Mouse (Mus musculus): ENCODE measurements around the gene Rnf144b.

Rnf144b gene

DNA sequence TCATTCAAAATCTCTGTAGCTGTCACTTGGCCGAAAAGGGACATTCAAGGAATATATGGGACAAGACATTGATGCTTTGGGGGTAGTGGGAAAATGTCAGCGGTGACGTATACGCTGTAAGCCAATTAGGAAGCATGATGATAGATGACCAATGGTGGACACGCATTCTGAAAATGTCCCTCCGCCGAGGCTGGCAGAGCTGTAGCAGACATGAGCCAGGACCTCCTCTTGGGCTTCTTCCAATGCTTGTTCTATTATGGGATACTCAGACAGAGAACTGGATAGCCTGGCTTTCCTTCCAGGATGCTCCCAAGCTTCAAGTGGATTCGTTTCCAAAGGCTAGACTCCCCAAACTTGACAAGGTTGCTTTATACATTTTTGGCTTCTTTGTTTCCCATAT, 141.9 kb downstream of the Rnf144b start:
- no peak for DNase-seq (ENCODE audit: low spot score)

DNA sequence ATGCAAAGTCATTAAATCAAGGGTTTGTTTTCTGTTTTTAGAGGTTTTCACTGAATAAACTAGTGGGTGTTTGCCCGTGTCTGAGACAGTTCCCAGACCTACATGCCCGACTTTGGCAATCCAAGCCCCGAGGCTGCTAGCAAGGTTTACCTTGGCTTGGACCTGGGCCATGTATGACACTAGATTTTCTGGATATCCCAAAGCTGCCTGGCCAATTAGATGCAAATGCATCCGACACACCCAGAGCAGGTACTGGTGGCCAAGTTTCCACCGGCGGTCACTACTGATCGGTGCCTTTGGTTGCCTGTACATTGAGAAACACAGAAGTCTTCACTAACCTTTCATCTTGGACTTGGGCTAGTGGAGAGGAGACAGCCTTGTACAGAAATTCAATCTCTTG, 144.0 kb downstream of the Rnf144b start:
- DNase-seq (ENCODE audit: low spot score), result no peak

GRCm38 (mm10) chr13:47268227-47268626, 145.8 kb downstream of the Rnf144b start:
- no peak for DNase-seq (ENCODE audit: low spot score)

DNA sequence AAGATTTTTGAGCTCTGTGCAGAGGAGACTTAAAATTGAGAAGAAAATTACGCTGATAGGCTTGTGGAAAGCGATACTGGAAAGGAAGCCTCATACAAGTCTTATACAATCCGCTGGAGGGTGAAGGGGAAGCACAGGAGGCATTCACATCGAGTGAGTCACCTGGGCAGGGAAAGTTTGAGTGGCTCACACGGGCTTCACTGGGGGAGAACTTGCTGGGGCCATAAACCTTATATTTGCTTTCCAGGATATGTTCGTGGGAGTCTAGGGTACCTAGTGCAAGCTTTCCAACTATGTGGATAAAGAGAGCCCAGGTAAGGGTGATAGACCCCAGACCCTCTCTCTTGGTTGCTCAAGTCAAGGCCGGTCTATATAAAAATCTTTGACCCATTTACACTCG, 150.5 kb downstream of the Rnf144b start:
- no peak for DNase-seq (ENCODE audit: low spot score)

GRCm38 (mm10) chr13:47273487-47273886, 151.0 kb downstream of the Rnf144b start:
- DNase-seq (ENCODE audit: low spot score), result no peak

DNA sequence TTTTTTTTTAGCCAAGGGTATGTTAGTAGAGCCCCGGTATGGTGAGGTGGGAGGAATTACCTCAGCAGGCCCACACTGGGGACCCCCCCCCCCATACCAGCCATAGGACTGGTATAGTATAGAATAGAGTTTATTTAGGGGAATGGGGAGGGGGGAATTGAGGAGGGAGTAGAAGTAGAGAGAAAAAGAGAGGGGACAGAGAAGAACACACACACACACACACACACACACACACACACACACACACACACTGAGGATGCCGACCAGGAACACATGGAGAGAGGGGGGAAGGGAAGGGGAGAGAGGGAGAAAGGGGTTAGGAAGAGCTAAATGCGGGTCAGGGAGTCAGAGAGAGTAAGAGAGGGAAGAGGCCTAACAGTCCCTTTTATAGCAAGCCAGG, 151.7 kb downstream of the Rnf144b start:
- DNase-seq (ENCODE audit: low spot score), result no peak

- DNase-seq (ENCODE audit: low spot score), result no peak
These were observed 154.8 kb downstream of the Rnf144b start for GRCm38 (mm10) chr13:47277000-47277823.

GRCm38 (mm10) chr13:47277824-47278290, 155.4 kb downstream of the Rnf144b start:
- DNase-seq (ENCODE audit: low spot score), result no peak

GRCm38 (mm10) chr13:47282221-47282620, 159.8 kb downstream of the Rnf144b start:
- DNase-seq (ENCODE audit: low spot score), result no peak

DNA sequence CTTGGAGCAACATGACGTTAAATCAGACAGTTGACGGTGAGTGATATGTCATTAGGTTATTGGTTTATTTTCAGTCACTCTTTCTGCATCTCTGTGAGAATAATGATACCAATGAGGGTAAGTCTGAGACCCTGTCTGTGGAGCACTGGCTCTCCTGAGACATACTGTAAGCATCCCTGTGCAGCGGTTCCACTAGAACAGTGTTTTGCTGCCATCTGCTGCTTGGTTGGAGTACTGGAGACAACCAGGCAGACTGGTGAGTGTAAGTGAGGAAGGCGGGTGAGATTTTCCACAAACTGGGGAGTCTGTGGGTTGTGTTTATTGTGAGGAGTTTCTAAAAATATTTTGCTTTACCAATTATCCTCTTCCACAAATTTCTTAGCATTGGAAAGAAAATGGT, 166.0 kb downstream of the Rnf144b start:
- DNase-seq (ENCODE audit: low spot score), result peak; percentile 83

DNA sequence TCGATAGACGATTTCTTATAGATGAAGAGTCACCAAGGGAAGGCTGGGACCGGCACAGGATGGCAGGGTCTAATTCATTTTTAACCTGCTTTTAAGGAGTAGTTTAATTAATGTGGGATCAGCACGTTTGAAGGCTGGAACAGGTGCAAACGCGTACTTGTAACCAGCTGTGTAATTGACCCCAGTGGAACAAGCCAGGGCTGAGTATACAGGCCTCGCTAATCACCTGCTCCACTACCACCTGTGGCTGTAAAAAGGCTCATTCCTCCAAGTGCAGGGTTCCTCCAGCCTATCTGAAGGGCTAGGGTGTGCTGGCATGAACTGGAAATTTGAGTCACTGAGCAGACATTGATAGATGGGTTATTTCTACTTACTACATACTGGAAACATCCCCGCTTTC, 174.0 kb downstream of the Rnf144b start:
- DNase-seq (ENCODE audit: low spot score), result no peak
